Mouse (Mus musculus): ENCODE measurements around the gene Cd244a. TPM values are rescaled to one million over a fixed set of nuclear protein-coding genes. Genes with fewer than 3 reads are reported as not detected.

Cd244a gene
- polyA plus RNA-seq, 1 experiment from 2014 or later = not detected

Small RNA genes within 50 kb of the gene (microRNA-seq; reads per million reads assigned to microRNA genes)
- gene Mir7683 = not detected

Other genes with a start within 250 kb of the Cd244a start
- gene Dedd, start 230.0 kb upstream of the Cd244a start, polyA plus RNA-seq (2015; fragmentation: Nextera tagmentation; extraction: Ambion mirVana) = 54.3 and 56.9 TPM in 2 replicates
- gene Nit1, start 213.5 kb upstream of the Cd244a start, polyA plus RNA-seq (2015; fragmentation: Nextera tagmentation; extraction: Ambion mirVana) = 57.5 and 61.3 TPM in 2 replicates
- 166 and 177 TPM in 2 replicates for gene Pfdn2, start 213.5 kb upstream of the Cd244a start, polyA plus RNA-seq (2015; fragmentation: Nextera tagmentation; extraction: Ambion mirVana)
- 4.2 and 4.6 TPM in 2 replicates for gene Klhdc9, start 198.4 kb upstream of the Cd244a start, polyA plus RNA-seq (2015; fragmentation: Nextera tagmentation; extraction: Ambion mirVana)
- gene Nectin4, start 189.1 kb upstream of the Cd244a start, polyA plus RNA-seq (2015; fragmentation: Nextera tagmentation; extraction: Ambion mirVana) = 0.70 and 0.97 TPM in 2 replicates
- 0.63 TPM in 2 replicates for gene Arhgap30, start 170.2 kb upstream of the Cd244a start, polyA plus RNA-seq (2015; fragmentation: Nextera tagmentation; extraction: Ambion mirVana)
- gene Usf1, start 147.9 kb upstream of the Cd244a start, polyA plus RNA-seq (2015; fragmentation: Nextera tagmentation; extraction: Ambion mirVana) = 237 and 239 TPM in 2 replicates
- 11.7 and 13.3 TPM in 2 replicates for gene Tstd1, start 140.3 kb upstream of the Cd244a start, polyA plus RNA-seq (2015; fragmentation: Nextera tagmentation; extraction: Ambion mirVana)
- gene F11r, start 121.7 kb upstream of the Cd244a start, polyA plus RNA-seq (2015; fragmentation: Nextera tagmentation; extraction: Ambion mirVana) = 8.3 and 9.7 TPM in 2 replicates
- 30.1 and 31.2 TPM in 2 replicates for gene Alyref2, start 55.7 kb upstream of the Cd244a start, polyA plus RNA-seq (2015; fragmentation: Nextera tagmentation; extraction: Ambion mirVana)
- not detected in 2 replicates for gene Itln1, start 23.9 kb upstream of the Cd244a start, polyA plus RNA-seq (2015; fragmentation: Nextera tagmentation; extraction: Ambion mirVana)
- not detected in 2 replicates for gene Ly9, start 48.2 kb downstream of the Cd244a start, polyA plus RNA-seq (2015; fragmentation: Nextera tagmentation; extraction: Ambion mirVana)
- not detected in 2 replicates for gene Slamf7, start 93.8 kb downstream of the Cd244a start, polyA plus RNA-seq (2015; fragmentation: Nextera tagmentation; extraction: Ambion mirVana)
- 0.55 and 0.66 TPM in 2 replicates for gene Cd48, start 122.8 kb downstream of the Cd244a start, polyA plus RNA-seq (2015; fragmentation: Nextera tagmentation; extraction: Ambion mirVana)
- gene Slamf1, start 207.9 kb downstream of the Cd244a start, polyA plus RNA-seq (2015; fragmentation: Nextera tagmentation; extraction: Ambion mirVana) = 0.14 and 0.22 TPM in 2 replicates

Data from midbrain, embryonic 13.5 days (tissue).